Mouse (Mus musculus): Measurements from ENCODE around the gene Colgalt2.

The Colgalt2 gene

GRCm38 (mm10) chr1:152540304-152540887 is 140.8 kb downstream of the Colgalt2 start:
- no peak for DNase-seq

GRCm38 (mm10) chr1:152542747-152543378 is 143.2 kb downstream of the Colgalt2 start:
- no peak for DNase-seq

- no peak for DNase-seq
Measured at GRCm38 (mm10) chr1:152543449-152544159, 144.0 kb downstream of the Colgalt2 start.

- DNase-seq: no peak
Measured at GRCm38 (mm10) chr1:152549061-152549738, 149.6 kb downstream of the Colgalt2 start.

- no peak for DNase-seq
Measured at GRCm38 (mm10) chr1:152550544-152550943, 150.9 kb downstream of the Colgalt2 start.

GRCm38 (mm10) chr1:152550973-152551372 is 151.3 kb downstream of the Colgalt2 start:
- DNase-seq: no peak

GRCm38 (mm10) chr1:152553912-152554547 is 154.4 kb downstream of the Colgalt2 start:
- DNase-seq: no peak

GRCm38 (mm10) chr1:152555944-152556573 is 156.4 kb downstream of the Colgalt2 start:
- DNase-seq: peak; percentile 51

- no peak for DNase-seq
Measured at GRCm38 (mm10) chr1:152556576-152557281, 157.1 kb downstream of the Colgalt2 start.

Measured in liver (tissue).